Mouse (Mus musculus): ENCODE measurements around the gene Gpr132. TPM values are rescaled to one million over a fixed set of nuclear protein-coding genes. Genes with fewer than 3 reads are reported as not detected.

Gene Gpr132
- polyA plus RNA-seq, 1 experiment from 2014 or later: 0.53 TPM

DNA sequence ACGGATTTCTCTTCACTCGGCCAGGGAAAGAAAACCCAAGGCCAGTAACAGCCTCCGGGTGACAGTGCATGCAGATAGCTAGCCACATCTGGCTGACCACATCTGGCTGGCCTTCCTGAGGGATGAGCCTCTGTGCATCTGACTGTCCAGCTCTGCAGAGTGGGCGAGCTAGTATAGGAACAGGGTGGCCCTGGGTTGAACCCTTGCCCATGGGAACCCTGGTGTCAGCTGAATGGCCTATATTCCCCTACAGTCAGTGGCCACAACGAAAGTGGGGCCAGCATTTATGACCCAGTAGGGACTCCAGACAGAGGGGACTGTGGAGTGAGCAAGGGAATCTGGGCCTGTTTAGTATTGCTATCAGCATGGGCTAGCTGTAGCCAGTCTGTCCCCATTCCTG lies 37.0 kb upstream of the Gpr132 start:
- Histone ChIP-seq H3K4me3 (ENCODE audit: low read depth, low read length) (no peak overlapping the region), H3K4me2 (no peak overlapping the region), H3K9me3 (ENCODE audit: control insufficient read depth, low read length) (no peaks in the 10 kb centered on the region), H3K9ac (ENCODE audit: low read depth, low read length) (no peak overlapping the region), H3K36me3 (ENCODE audit: control insufficient read depth, insufficient read depth, low read length) (no peaks in the 10 kb centered on the region; the same call in 1 of the 2 replicates), H3K27ac (ENCODE audit: low read depth, low read length) (no peak overlapping the region), H3K27me3 (replicated peaks; ENCODE audit: control insufficient read depth, insufficient read depth, low read length) (no peaks in the 10 kb centered on the region; the same call in 1 of the 2 replicates), H3K4me1 (replicated peaks; ENCODE audit: control insufficient read depth, insufficient read depth, low read length) (no peaks in the 10 kb centered on the region)
- 79% methylated on average over 5 of the region's 5 CpGs for WGBS
- ATAC-seq (replicated peaks; ENCODE audit: low FRiP score) (no peak), DNase-seq (ENCODE audit: low spot score) (no peak)

DNA sequence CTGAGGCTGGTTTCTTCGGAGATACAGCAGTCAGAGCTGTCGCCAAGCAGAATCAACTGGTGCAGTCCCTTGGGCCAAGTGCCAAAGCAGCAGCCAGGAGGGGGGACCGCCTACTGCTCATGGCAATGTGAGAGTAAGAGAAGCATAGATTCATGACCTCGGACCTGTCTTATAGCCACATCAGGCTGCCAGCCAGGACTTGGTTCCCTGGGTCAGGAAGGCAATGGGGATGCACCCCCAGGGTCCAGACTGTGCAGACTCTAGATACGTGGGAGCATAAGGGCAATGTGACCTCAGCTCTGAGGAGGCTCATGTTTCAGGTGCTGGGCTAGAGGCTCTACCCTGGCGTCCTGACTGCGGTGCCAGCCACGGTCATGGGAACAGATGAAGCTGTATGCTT lies 35.9 kb upstream of the Gpr132 start:
- Histone ChIP-seq H3K4me3 (ENCODE audit: low read depth, low read length) (no peak overlapping the region), H3K27ac (ENCODE audit: low read depth, low read length) (no peak overlapping the region), H3K4me1 (replicated peaks; ENCODE audit: control insufficient read depth, insufficient read depth, low read length) (no peaks in the 10 kb centered on the region), H3K27me3 (replicated peaks; ENCODE audit: control insufficient read depth, insufficient read depth, low read length) (no peaks in the 10 kb centered on the region; the same call in 1 of the 2 replicates), H3K9ac (ENCODE audit: low read depth, low read length) (no peak overlapping the region), H3K9me3 (ENCODE audit: control insufficient read depth, low read length) (no peaks in the 10 kb centered on the region), H3K36me3 (ENCODE audit: control insufficient read depth, insufficient read depth, low read length) (no peaks in the 10 kb centered on the region; the same call in 1 of the 2 replicates), H3K4me2 (no peak overlapping the region)
- ATAC-seq (replicated peaks; ENCODE audit: low FRiP score) (no peak), DNase-seq (ENCODE audit: low spot score) (no peak)
- 74% methylated on average over 8 of the region's 8 CpGs for WGBS

DNA sequence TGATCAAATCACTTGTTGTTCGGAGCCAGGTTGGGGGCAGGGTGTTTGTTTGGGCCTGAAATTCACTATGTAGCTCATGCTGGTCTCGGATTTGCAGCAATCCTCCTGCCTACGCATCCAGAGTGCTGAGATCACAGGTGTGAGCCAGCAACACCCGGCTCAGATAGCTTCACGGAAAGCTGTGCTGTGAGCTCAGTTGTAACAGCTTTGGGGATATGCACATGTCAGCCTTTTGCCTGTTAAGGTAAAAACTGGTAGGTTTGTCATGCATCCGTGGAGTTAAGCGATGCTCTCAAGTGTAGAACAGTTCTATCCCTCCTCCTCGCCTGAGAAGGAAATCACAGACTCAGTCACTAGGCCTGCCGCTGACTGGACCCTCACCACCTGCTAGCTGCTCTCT lies 32.6 kb upstream of the Gpr132 start:
- Histone ChIP-seq H3K27me3 (replicated peaks; ENCODE audit: control insufficient read depth, insufficient read depth, low read length) (peaks cover 2% of the 10 kb centered on the region; the same call in 1 of the 2 replicates), H3K9me3 (ENCODE audit: control insufficient read depth, low read length) (no peaks in the 10 kb centered on the region), H3K36me3 (ENCODE audit: control insufficient read depth, insufficient read depth, low read length) (no peaks in the 10 kb centered on the region), H3K27ac (ENCODE audit: low read depth, low read length) (no peak overlapping the region), H3K9ac (ENCODE audit: low read depth, low read length) (no peak overlapping the region), H3K4me3 (ENCODE audit: low read depth, low read length) (no peak overlapping the region), H3K4me2 (no peak overlapping the region), H3K4me1 (replicated peaks; ENCODE audit: control insufficient read depth, insufficient read depth, low read length) (no peaks in the 10 kb centered on the region; the same call in 1 of the 2 replicates)
- ATAC-seq (replicated peaks; ENCODE audit: low FRiP score) (no peak), DNase-seq (ENCODE audit: low spot score) (no peak)
- 83% methylated on average over 9 of the region's 9 CpGs for WGBS

DNA sequence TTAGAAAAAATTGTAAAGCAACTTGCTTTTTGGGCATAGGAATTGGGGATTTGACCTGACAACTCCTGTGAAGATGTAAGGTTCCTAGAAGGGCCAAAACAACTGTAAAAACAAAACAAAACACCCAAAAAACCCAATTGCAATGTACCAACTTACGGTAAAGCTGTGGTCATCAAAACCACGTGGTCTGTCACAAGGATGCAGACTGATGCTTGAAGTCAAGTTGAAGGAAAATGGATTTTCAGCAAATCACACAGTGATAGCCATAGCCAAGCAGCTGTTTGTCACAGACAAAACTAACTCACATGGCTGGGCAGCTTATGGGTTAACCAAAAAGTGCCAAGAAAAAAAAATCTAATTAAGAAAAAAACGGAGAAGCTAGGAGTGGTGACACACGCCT lies 30.9 kb upstream of the Gpr132 start:
- Histone ChIP-seq H3K27ac (ENCODE audit: low read depth, low read length) (no peak overlapping the region), H3K9me3 (ENCODE audit: control insufficient read depth, low read length) (no peaks in the 10 kb centered on the region), H3K36me3 (ENCODE audit: control insufficient read depth, insufficient read depth, low read length) (no peaks in the 10 kb centered on the region), H3K4me3 (ENCODE audit: low read depth, low read length) (no peak overlapping the region), H3K27me3 (replicated peaks; ENCODE audit: control insufficient read depth, insufficient read depth, low read length) (peaks cover 11% of the 10 kb centered on the region), H3K4me2 (no peak overlapping the region), H3K9ac (ENCODE audit: low read depth, low read length) (no peak overlapping the region), H3K4me1 (replicated peaks; ENCODE audit: control insufficient read depth, insufficient read depth, low read length) (peaks cover 7% of the 10 kb centered on the region)
- WGBS: 58% methylated on average over 4 of the region's 4 CpGs
- ATAC-seq (replicated peaks; ENCODE audit: low FRiP score): no peak
- DNase-seq (ENCODE audit: low spot score): no peak

DNA sequence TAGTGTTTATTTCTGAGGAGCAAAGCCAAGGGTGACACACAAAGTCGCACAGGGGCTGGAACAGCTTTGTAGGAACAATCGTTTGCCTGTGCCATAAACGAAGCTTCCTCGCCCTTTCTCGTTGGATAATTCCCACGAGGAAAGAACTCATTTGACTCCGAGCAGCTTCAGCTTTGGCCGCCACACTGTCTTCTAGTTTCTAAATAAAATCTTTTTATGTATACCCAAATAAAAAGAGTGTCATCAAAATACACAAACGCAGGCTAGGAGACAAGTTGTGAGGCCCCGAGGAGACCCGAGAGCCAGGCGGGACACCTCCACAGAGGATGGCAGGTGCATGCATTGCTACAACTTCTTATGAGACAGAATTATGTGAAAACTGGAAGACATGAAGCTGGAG lies 30.3 kb upstream of the Gpr132 start:
- H3K27me3 ChIP-seq (replicated peaks; ENCODE audit: control insufficient read depth, insufficient read depth, low read length): peaks cover 11% of the 10 kb centered on the region; the same call in 1 of the 2 replicates
- no peak overlapping the region for H3K27ac ChIP-seq (ENCODE audit: low read depth, low read length)
- WGBS: 72% methylated on average over 12 of the region's 12 CpGs
- no peaks in the 10 kb centered on the region for H3K36me3 ChIP-seq (ENCODE audit: control insufficient read depth, insufficient read depth, low read length)
- H3K4me3 ChIP-seq (ENCODE audit: low read depth, low read length): no peak overlapping the region
- DNase-seq (ENCODE audit: low spot score) (no peak), ATAC-seq (replicated peaks; ENCODE audit: low FRiP score) (no peak)
- no peaks in the 10 kb centered on the region for H3K9me3 ChIP-seq (ENCODE audit: control insufficient read depth, low read length)
- H3K9ac ChIP-seq (ENCODE audit: low read depth, low read length): no peak overlapping the region
- H3K4me2 ChIP-seq: no peak overlapping the region
- peaks cover 7% of the 10 kb centered on the region for H3K4me1 ChIP-seq (replicated peaks; ENCODE audit: control insufficient read depth, insufficient read depth, low read length)

DNA sequence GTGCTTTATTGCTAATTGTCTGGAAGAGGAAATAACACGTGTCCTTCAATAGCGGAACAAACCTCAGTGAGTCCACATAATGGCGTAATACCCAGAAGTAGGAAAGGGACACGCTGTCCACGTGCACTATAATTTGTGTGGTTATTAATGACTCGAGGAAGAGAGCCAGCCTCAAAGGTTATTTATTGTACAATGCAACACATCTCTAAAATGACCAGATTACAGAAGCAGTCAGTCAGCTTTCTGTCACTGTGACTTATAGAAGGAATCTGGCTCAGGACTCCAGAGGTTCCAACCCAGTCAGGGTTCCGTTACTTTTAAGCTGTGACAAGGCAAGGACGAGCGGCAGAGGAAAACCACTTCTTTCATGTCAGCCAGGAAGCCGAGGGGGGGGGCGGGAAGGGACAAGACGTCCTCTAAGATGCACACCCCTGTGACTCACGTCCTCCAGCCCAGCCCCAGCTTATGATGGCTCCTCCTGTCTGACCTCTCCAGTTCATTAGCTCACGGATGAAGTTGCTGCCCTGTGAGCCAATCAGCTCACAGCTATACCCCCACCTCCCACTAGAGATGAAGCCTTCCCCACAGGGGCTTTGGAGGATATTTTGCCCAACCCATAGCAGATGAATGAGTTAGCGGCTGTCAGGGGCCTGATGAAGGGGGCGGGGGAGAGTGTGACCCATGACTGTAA lies 29.6 kb upstream of the Gpr132 start:
- H3K27me3 ChIP-seq (replicated peaks; ENCODE audit: control insufficient read depth, insufficient read depth, low read length): peaks cover 11% of the 10 kb centered on the region; the same call in 1 of the 2 replicates
- peaks cover 7% of the 10 kb centered on the region for H3K4me1 ChIP-seq (replicated peaks; ENCODE audit: control insufficient read depth, insufficient read depth, low read length)
- WGBS: 22% methylated on average over 16 of the region's 16 CpGs
- H3K9ac ChIP-seq (ENCODE audit: low read depth, low read length): no peak overlapping the region
- no peak overlapping the region for H3K4me3 ChIP-seq (ENCODE audit: low read depth, low read length)
- H3K27ac ChIP-seq (ENCODE audit: low read depth, low read length): no peak overlapping the region
- no peaks in the 10 kb centered on the region for H3K9me3 ChIP-seq (ENCODE audit: control insufficient read depth, low read length)
- 0 out of 2 replicates have a peak overlapping the region, but pooled peaks have one; percentile 7 for H3K4me2 ChIP-seq
- DNase-seq (ENCODE audit: low spot score) (no peak), ATAC-seq (replicated peaks; ENCODE audit: low FRiP score) (peak; percentile 41; the same call in 1 of the 2 replicates)
- no peaks in the 10 kb centered on the region for H3K36me3 ChIP-seq (ENCODE audit: control insufficient read depth, insufficient read depth, low read length)

DNA sequence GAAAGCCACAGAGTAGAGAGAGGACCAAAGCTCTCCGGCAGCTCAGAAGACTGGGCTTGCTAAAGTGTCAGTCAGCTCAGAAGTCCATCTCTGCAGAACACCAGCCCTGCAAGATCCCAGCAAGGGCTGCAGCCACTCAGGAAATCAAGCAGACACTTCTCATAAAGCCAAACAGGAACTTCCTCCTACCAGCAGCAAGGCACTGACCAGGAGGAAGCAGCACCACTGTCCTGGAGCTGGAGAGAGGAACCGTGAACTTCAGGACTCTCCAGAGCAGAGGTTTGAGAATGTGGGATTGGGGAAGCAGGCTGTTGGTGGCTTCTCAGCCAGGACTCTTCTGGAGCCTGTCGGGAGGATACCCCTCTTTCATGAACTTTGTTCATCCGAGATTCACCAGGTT lies 26.9 kb upstream of the Gpr132 start:
- ATAC-seq (replicated peaks; ENCODE audit: low FRiP score) (no peak; the same call in 1 of the 2 replicates), DNase-seq (ENCODE audit: low spot score) (no peak)
- Histone ChIP-seq H3K27me3 (replicated peaks; ENCODE audit: control insufficient read depth, insufficient read depth, low read length) (peaks cover 11% of the 10 kb centered on the region; the same call in 1 of the 2 replicates), H3K4me3 (ENCODE audit: low read depth, low read length) (no peak overlapping the region), H3K4me2 (no peak overlapping the region; the same call in 1 of the 2 replicates), H3K4me1 (replicated peaks; ENCODE audit: control insufficient read depth, insufficient read depth, low read length) (peaks cover 7% of the 10 kb centered on the region), H3K9ac (ENCODE audit: low read depth, low read length) (no peak overlapping the region), H3K9me3 (ENCODE audit: control insufficient read depth, low read length) (no peaks in the 10 kb centered on the region), H3K36me3 (ENCODE audit: control insufficient read depth, insufficient read depth, low read length) (no peaks in the 10 kb centered on the region), H3K27ac (ENCODE audit: low read depth, low read length) (no peak overlapping the region)
- WGBS: 32% methylated on average over 4 of the region's 4 CpGs

DNA sequence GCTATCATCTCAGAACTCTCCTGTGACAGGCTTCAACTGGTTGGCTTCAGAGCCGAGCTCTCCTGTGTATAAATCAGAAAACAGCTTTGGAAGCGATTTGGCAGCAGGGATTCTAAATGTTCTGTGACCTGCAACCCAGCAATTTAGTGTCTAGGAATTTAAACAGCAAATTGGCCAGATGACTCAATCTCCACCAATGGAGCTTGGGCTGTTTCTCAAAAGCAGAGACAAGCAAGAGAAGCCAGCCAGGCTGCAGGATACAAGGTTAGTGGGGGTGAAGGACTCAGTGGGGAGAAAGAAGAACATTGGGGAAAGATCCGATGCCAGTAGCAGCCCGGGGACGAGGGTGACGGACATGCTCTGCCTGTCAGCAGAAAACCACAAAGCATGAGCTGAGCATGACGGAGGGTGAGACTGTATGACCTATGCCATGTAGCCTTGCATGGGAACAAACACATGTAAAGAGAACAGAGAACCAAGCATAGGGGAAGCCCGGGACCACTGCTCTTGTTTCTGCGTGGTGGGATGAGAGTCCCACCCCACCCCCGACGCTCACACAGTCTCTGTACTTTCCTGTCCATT lies 26.4 kb upstream of the Gpr132 start:
- DNase-seq (ENCODE audit: low spot score) (no peak), ATAC-seq (replicated peaks; ENCODE audit: low FRiP score) (no peak)
- Histone ChIP-seq H3K36me3 (ENCODE audit: control insufficient read depth, insufficient read depth, low read length) (no peaks in the 10 kb centered on the region), H3K4me3 (ENCODE audit: low read depth, low read length) (no peak overlapping the region), H3K4me2 (peak overlapping the region; percentile 13; the same call in 1 of the 2 replicates), H3K27me3 (replicated peaks; ENCODE audit: control insufficient read depth, insufficient read depth, low read length) (peaks cover 11% of the 10 kb centered on the region; the same call in 1 of the 2 replicates), H3K9me3 (ENCODE audit: control insufficient read depth, low read length) (no peaks in the 10 kb centered on the region), H3K4me1 (replicated peaks; ENCODE audit: control insufficient read depth, insufficient read depth, low read length) (peaks cover 7% of the 10 kb centered on the region), H3K9ac (ENCODE audit: low read depth, low read length) (no peak overlapping the region), H3K27ac (ENCODE audit: low read depth, low read length) (no peak overlapping the region)
- WGBS: 46% methylated on average over 11 of the region's 11 CpGs

DNA sequence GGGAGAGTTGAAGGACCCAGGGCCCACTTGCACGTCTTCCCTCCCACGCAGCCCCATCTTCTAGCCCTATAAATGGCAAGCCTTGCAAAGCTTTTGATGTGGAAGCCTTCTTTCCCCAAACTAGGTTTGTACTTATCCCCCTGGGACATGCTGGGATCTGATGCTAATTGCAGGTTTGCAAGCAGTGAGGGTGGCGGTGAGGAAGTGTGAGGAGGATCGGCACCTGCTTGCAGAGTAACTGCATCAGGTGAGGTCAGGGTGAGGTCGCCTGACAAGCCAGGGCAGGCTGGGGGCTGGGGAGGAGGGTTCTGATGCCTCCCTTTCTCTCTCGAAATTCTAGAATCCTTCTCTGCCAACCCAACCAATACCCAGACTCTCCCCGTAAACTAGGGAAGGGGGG lies 17.4 kb upstream of the Gpr132 start:
- DNase-seq (ENCODE audit: low spot score): no peak
- H3K27ac ChIP-seq (ENCODE audit: low read depth, low read length): no peak overlapping the region
- no peak for ATAC-seq (replicated peaks; ENCODE audit: low FRiP score)
- WGBS: 53% methylated on average over 7 of the region's 7 CpGs
- H3K27me3 ChIP-seq (replicated peaks; ENCODE audit: control insufficient read depth, insufficient read depth, low read length): no peaks in the 10 kb centered on the region
- no peak overlapping the region for H3K9ac ChIP-seq (ENCODE audit: low read depth, low read length)
- H3K4me2 ChIP-seq: no peak overlapping the region
- H3K9me3 ChIP-seq (ENCODE audit: control insufficient read depth, low read length): no peaks in the 10 kb centered on the region
- no peaks in the 10 kb centered on the region for H3K36me3 ChIP-seq (ENCODE audit: control insufficient read depth, insufficient read depth, low read length)
- H3K4me3 ChIP-seq (ENCODE audit: low read depth, low read length): no peak overlapping the region
- H3K4me1 ChIP-seq (replicated peaks; ENCODE audit: control insufficient read depth, insufficient read depth, low read length): no peaks in the 10 kb centered on the region
